Mouse (Mus musculus): ENCODE data around the gene Susd6. TPM values are rescaled to one million over a fixed set of nuclear protein-coding genes. Genes with fewer than 3 reads are reported as not detected.
A peak's percentile ranks its signal among the peaks of the same experiment; 100 is the strongest.

The Susd6 gene
- polyA plus RNA-seq, 1 experiment from 2014 or later: 21.5 TPM

DNA sequence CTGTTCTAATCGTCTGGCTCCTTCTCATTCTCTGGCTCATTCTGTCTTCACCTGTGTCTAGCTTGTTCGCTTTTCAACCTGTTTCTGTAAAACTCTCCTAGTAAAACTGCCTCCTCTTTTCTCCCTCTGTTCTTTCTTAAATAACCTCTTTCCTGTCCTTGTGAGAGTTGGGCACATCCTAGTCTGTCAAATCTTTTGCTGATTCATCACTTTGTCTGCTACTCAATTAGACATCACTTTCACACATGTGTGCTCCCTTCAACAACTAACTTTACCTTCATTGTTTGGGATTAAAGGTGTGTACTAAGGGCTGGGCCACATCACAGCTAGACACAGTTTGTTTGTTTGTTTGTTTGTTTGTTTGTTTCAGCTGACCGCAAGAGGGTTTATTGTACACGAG is 10.6 kb upstream of the Susd6 start:
- no peak for ATAC-seq (replicated peaks; ENCODE audit: low FRiP score)
- DNase-seq (ENCODE audit: low spot score): no peak
- Histone ChIP-seq H3K27me3 (ENCODE audit: control insufficient read depth, insufficient read depth, low read length) (no peaks in the 10 kb centered on the region), H3K9ac (ENCODE audit: low read length) (no peak overlapping the region), H3K4me1 (replicated peaks; ENCODE audit: control insufficient read depth, insufficient read depth, low read length) (no peaks in the 10 kb centered on the region), H3K9me3 (ENCODE audit: control insufficient read depth, low read length) (no peaks in the 10 kb centered on the region), H3K4me3 (ENCODE audit: low read depth, low read length) (no peak overlapping the region), H3K36me3 (ENCODE audit: control insufficient read depth, insufficient read depth, low read length) (no peaks in the 10 kb centered on the region), H3K27ac (ENCODE audit: low read depth, low read length) (no peak overlapping the region), H3K4me2 (ENCODE audit: low read depth, low read length, severe bottlenecking) (no peak overlapping the region)
- 87% methylated on average over 4 of the region's 4 CpGs for WGBS

DNA sequence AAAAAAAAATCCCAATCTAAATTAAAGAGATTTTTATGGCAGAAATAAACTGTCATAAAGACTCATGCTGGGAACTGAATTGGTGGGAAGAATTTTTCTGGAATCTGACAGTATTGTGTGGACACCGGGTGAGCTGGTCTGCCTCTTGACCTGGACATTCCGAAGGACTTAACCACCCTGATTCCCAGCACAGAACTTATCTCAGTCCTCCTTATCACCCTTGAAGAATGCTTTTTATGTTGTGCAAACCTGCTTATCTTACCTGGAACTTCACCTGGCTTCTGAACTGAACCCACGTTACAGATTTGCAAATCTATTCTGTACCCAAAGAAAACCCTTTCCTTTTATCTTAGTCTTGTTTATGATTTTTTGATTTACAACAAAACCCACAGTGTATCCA is 8.1 kb upstream of the Susd6 start:
- Histone ChIP-seq H3K9me3 (ENCODE audit: control insufficient read depth, low read length) (no peaks in the 10 kb centered on the region), H3K36me3 (ENCODE audit: control insufficient read depth, insufficient read depth, low read length) (no peaks in the 10 kb centered on the region), H3K4me1 (replicated peaks; ENCODE audit: control insufficient read depth, insufficient read depth, low read length) (no peaks in the 10 kb centered on the region), H3K27ac (ENCODE audit: low read depth, low read length) (no peak overlapping the region), H3K4me2 (ENCODE audit: low read depth, low read length, severe bottlenecking) (no peak overlapping the region), H3K27me3 (ENCODE audit: control insufficient read depth, insufficient read depth, low read length) (no peaks in the 10 kb centered on the region), H3K9ac (ENCODE audit: low read length) (no peak overlapping the region), H3K4me3 (ENCODE audit: low read depth, low read length) (no peak overlapping the region)
- DNase-seq (ENCODE audit: low spot score) (no peak), ATAC-seq (replicated peaks; ENCODE audit: low FRiP score) (no peak)
- 89% methylated on average over 3 of the region's 3 CpGs for WGBS

DNA sequence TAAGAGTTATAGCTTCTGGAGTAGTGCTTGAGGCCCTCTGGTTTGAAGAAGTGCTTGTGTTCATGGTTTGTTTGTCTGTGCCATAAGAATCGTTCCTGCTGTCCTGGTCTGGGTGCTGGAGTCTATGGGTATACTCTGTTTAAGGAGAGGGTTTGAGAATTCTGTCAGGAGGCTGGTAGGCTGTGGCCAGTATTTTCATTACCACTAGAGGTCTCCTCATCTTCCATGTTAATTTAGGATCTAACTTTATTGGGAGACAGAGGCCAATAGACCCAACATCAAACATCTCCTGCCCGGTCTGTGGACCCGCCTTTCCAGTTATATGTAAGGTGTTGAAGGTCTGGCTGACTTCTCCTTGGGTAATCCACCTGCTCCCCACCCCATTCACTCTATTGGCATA is 7.4 kb upstream of the Susd6 start:
- ATAC-seq (replicated peaks; ENCODE audit: low FRiP score): no peak
- 51% methylated on average over 3 of the region's 3 CpGs for WGBS

DNA sequence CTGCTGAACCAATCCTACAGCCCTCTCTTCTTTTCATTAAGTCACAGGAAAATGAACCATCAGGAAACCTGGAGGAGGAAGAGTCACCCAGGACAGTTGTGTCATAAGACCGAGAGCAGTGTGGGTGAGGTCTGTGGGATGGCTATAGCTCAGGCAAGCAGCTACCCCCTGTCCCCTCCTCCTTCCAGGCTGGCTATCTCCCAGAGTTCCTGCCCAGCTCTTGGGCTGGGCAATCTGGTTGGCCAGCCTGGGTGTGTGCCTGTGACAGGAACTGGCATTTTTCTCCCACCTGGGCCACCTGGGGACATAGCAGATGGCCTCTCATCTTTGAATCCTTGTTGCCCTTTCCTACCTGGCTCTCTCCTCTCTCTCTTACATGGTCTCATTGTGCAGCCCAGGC is 6.4 kb upstream of the Susd6 start:
- Histone ChIP-seq H3K4me2 (ENCODE audit: low read depth, low read length, severe bottlenecking) (no peak overlapping the region), H3K27ac (ENCODE audit: low read depth, low read length) (no peak overlapping the region), H3K27me3 (ENCODE audit: control insufficient read depth, insufficient read depth, low read length) (no peaks in the 10 kb centered on the region), H3K9ac (ENCODE audit: low read length) (no peak overlapping the region; the same call in 1 of the 2 replicates), H3K9me3 (ENCODE audit: control insufficient read depth, low read length) (no peaks in the 10 kb centered on the region), H3K4me3 (ENCODE audit: low read depth, low read length) (no peak overlapping the region), H3K36me3 (ENCODE audit: control insufficient read depth, insufficient read depth, low read length) (no peaks in the 10 kb centered on the region), H3K4me1 (replicated peaks; ENCODE audit: control insufficient read depth, insufficient read depth, low read length) (no peaks in the 10 kb centered on the region)
- 86% methylated on average over 1 of the region's 1 CpGs for WGBS
- ATAC-seq (replicated peaks; ENCODE audit: low FRiP score) (no peak), DNase-seq (ENCODE audit: low spot score) (no peak)

More for the DNA sequence above, 7.4 kb upstream of the Susd6 start:
- Histone ChIP-seq H3K9ac (ENCODE audit: low read length) (no peak overlapping the region), H3K36me3 (ENCODE audit: control insufficient read depth, insufficient read depth, low read length) (no peaks in the 10 kb centered on the region), H3K9me3 (ENCODE audit: control insufficient read depth, low read length) (no peaks in the 10 kb centered on the region), H3K27me3 (ENCODE audit: control insufficient read depth, insufficient read depth, low read length) (no peaks in the 10 kb centered on the region), H3K4me3 (ENCODE audit: low read depth, low read length) (no peak overlapping the region), H3K4me1 (replicated peaks; ENCODE audit: control insufficient read depth, insufficient read depth, low read length) (no peaks in the 10 kb centered on the region), H3K4me2 (ENCODE audit: low read depth, low read length, severe bottlenecking) (no peak overlapping the region), H3K27ac (ENCODE audit: low read depth, low read length) (no peak overlapping the region)
- DNase-seq (ENCODE audit: low spot score): no peak

DNA sequence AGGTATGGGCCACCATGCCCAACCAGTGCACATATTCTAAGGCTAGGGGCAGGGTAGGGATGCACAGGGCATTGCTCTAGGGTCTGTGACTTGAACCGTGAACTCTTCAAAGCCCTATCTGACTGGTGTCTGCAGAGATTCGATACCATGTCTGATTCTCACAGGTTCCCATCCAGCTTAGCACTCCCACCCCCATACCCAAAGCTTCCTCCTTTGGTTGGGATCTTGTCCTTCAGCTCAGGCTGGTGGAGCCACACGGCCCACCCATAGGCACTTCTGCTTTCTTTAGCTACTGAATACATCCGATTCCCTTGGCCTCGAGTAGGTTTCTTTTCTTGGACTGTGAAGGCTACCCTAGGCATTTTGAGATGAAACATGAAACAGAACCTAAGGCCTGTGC is 5.3 kb upstream of the Susd6 start:
- 88% methylated on average over 5 of the region's 5 CpGs for WGBS
- H3K4me2 ChIP-seq (ENCODE audit: low read depth, low read length, severe bottlenecking): no peak overlapping the region
- H3K4me3 ChIP-seq (ENCODE audit: low read depth, low read length): no peak overlapping the region
- H3K36me3 ChIP-seq (ENCODE audit: control insufficient read depth, insufficient read depth, low read length): no peaks in the 10 kb centered on the region
- no peak overlapping the region for H3K9ac ChIP-seq (ENCODE audit: low read length)
- H3K4me1 ChIP-seq (replicated peaks; ENCODE audit: control insufficient read depth, insufficient read depth, low read length): 0 out of 2 replicates have a peak, but pooled peaks cover 1% of the 10 kb centered on the region
- no peak overlapping the region for H3K27ac ChIP-seq (ENCODE audit: low read depth, low read length)
- ATAC-seq (replicated peaks; ENCODE audit: low FRiP score) (no peak), DNase-seq (ENCODE audit: low spot score) (no peak)
- no peaks in the 10 kb centered on the region for H3K9me3 ChIP-seq (ENCODE audit: control insufficient read depth, low read length)
- no peaks in the 10 kb centered on the region for H3K27me3 ChIP-seq (ENCODE audit: control insufficient read depth, insufficient read depth, low read length)

DNA sequence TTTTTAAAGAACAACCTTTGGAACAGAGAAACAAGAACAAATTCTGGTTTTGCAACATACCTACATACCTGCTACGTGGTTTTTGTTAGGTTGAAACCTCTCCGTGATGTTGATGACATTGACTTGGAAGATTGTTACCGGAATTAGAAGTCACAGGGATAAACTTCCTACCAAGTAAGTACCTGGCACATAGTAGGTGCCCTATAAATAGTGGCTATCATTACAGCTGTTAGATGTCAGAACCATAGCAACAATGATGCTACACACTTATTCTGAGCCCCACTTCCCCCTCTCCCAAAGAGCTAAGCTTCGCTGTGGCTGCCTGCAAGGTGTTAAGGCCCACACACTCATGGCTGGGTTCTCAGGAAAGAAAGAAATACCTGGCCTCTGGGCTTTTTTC is 4.7 kb upstream of the Susd6 start:
- Histone ChIP-seq H3K4me2 (ENCODE audit: low read depth, low read length, severe bottlenecking) (no peak overlapping the region), H3K36me3 (ENCODE audit: control insufficient read depth, insufficient read depth, low read length) (no peaks in the 10 kb centered on the region), H3K4me1 (replicated peaks; ENCODE audit: control insufficient read depth, insufficient read depth, low read length) (0 out of 2 replicates have a peak, but pooled peaks cover 3% of the 10 kb centered on the region), H3K9me3 (ENCODE audit: control insufficient read depth, low read length) (no peaks in the 10 kb centered on the region), H3K27me3 (ENCODE audit: control insufficient read depth, insufficient read depth, low read length) (no peaks in the 10 kb centered on the region), H3K4me3 (ENCODE audit: low read depth, low read length) (no peak overlapping the region), H3K27ac (ENCODE audit: low read depth, low read length) (no peak overlapping the region), H3K9ac (ENCODE audit: low read length) (no peak overlapping the region)
- no peak for ATAC-seq (replicated peaks; ENCODE audit: low FRiP score)
- 87% methylated on average over 4 of the region's 4 CpGs for WGBS
- DNase-seq (ENCODE audit: low spot score): no peak

DNA sequence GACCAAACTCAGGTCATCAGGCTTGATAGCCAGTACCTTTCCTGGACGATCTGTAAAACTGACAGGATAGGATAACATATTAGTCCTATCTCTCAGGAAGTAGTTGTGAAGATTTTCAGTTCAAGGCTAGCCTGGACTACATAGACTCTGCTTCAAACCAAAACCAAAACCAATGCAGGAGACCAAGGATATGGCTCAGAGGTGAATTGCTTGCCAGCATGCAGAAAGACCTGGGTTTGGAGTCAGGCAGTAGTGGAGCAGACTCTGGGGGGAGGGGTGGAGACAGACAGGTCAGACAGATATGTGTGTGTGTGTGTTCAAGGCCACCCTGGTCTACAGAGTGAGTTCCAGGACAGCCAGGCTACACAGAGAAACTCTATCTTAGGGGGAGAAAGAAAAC is 3.7 kb upstream of the Susd6 start:
- H3K4me3 ChIP-seq (ENCODE audit: low read depth, low read length): no peak overlapping the region
- H3K4me1 ChIP-seq (replicated peaks; ENCODE audit: control insufficient read depth, insufficient read depth, low read length): 0 out of 2 replicates have a peak, but pooled peaks cover 5% of the 10 kb centered on the region
- no peaks in the 10 kb centered on the region for H3K36me3 ChIP-seq (ENCODE audit: control insufficient read depth, insufficient read depth, low read length)
- no peak overlapping the region for H3K4me2 ChIP-seq (ENCODE audit: low read depth, low read length, severe bottlenecking)
- WGBS: 84% methylated on average over 1 of the region's 1 CpGs
- H3K9me3 ChIP-seq (ENCODE audit: control insufficient read depth, low read length): no peaks in the 10 kb centered on the region
- H3K27ac ChIP-seq (ENCODE audit: low read depth, low read length): no peak overlapping the region
- H3K27me3 ChIP-seq (ENCODE audit: control insufficient read depth, insufficient read depth, low read length): no peaks in the 10 kb centered on the region
- ATAC-seq (replicated peaks; ENCODE audit: low FRiP score) (no peak), DNase-seq (ENCODE audit: low spot score) (no peak)
- no peak overlapping the region for H3K9ac ChIP-seq (ENCODE audit: low read length)

DNA sequence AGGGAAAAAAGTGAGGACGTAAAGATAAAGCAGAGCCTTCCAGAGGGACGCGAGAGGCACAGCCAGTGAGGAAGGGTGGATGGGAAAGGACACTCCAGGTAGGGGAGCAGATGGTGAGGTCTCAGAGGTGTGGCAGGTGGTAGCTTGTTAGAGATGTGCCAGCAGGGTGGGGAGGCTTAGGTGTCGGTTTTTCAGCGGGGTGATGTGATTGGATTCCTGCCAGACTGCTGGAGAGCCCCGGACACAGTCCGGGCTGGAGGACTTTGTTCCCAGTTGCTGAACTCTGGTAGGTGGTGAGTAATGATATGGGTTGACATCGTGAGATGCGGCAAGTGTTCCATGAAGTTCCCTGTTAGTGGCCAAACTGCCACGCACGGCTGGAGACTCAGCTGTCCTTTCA is 2.7 kb upstream of the Susd6 start:
- H3K4me1 ChIP-seq (replicated peaks; ENCODE audit: control insufficient read depth, insufficient read depth, low read length): peaks cover 5% of the 10 kb centered on the region; the same call in 1 of the 2 replicates
- no peak overlapping the region for H3K4me2 ChIP-seq (ENCODE audit: low read depth, low read length, severe bottlenecking)
- WGBS: 62% methylated on average over 11 of the region's 11 CpGs
- H3K9me3 ChIP-seq (ENCODE audit: control insufficient read depth, low read length): no peaks in the 10 kb centered on the region
- ATAC-seq (replicated peaks; ENCODE audit: low FRiP score) (no peak), DNase-seq (ENCODE audit: low spot score) (peak; percentile 50)
- no peaks in the 10 kb centered on the region for H3K27me3 ChIP-seq (ENCODE audit: control insufficient read depth, insufficient read depth, low read length)
- H3K36me3 ChIP-seq (ENCODE audit: control insufficient read depth, insufficient read depth, low read length): no peaks in the 10 kb centered on the region
- H3K4me3 ChIP-seq (ENCODE audit: low read depth, low read length): no peak overlapping the region
- H3K9ac ChIP-seq (ENCODE audit: low read length): no peak overlapping the region
- no peak overlapping the region for H3K27ac ChIP-seq (ENCODE audit: low read depth, low read length)

DNA sequence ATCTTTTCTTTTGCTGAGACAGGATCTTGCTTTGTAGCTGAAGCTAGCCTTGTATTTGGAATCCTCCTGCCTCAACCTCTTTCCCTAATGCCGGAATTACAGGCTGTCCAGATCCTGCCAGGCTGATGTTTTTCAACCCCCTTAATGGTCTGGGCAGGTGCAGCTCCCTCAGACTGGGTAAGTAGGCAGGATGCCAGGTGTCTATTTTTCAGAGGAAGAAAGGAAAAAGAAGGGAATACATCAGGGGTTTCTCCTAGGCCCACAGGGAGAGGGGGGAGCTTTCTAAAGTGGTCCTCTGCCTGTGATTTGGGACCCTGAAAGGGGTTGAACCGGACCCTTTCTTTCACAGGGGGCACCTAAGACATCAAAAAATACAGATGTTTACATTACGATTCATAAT is 2.1 kb upstream of the Susd6 start:
- H3K27me3 ChIP-seq (ENCODE audit: control insufficient read depth, insufficient read depth, low read length): no peaks in the 10 kb centered on the region
- no peaks in the 10 kb centered on the region for H3K9me3 ChIP-seq (ENCODE audit: control insufficient read depth, low read length)
- 89% methylated on average over 3 of the region's 3 CpGs for WGBS
- peaks cover 5% of the 10 kb centered on the region; the same call in 1 of the 2 replicates for H3K4me1 ChIP-seq (replicated peaks; ENCODE audit: control insufficient read depth, insufficient read depth, low read length)
- ATAC-seq (replicated peaks; ENCODE audit: low FRiP score) (no peak), DNase-seq (ENCODE audit: low spot score) (no peak)
- H3K4me3 ChIP-seq (ENCODE audit: low read depth, low read length): no peak overlapping the region
- no peaks in the 10 kb centered on the region for H3K36me3 ChIP-seq (ENCODE audit: control insufficient read depth, insufficient read depth, low read length)
- no peak overlapping the region for H3K9ac ChIP-seq (ENCODE audit: low read length)
- no peak overlapping the region for H3K27ac ChIP-seq (ENCODE audit: low read depth, low read length)
- H3K4me2 ChIP-seq (ENCODE audit: low read depth, low read length, severe bottlenecking): no peak overlapping the region
